Mouse (Mus musculus) stomach, postnatal 0 days (tissue): ENCODE data around the gene Cntf. TPM values are rescaled to one million over a fixed set of nuclear protein-coding genes. Genes with fewer than 3 reads are reported as not detected.
A peak's percentile ranks its signal among the peaks of the same experiment; 100 is the strongest.

Source experiments
- ATAC-seq: fragments of 200-750 bp; cut with Nextera tagmentation; 2 replicates; pipeline ENCODE4 v1.8.0; 2017; ENCODE audit not compliant: low FRiP score, low TSS enrichment
- DNase-seq: peaks from one replicate; pipeline ENCODE4 v3.0.0-alpha.2; 2016; ENCODE audit warnings: low spot score
- H3K27ac ChIP-seq: fragments of 300-500 bp; sonication (generic); replicated peaks from 2 replicates; pipeline ENCODE4 v1.5.1; 2014; ENCODE audit warnings: mild to moderate bottlenecking, control low read depth
- H3K27me3 ChIP-seq: fragments of 300-500 bp; sonication (generic); 2 replicates; pipeline ENCODE4 v1.6.1; 2014; ENCODE audit warnings: low read length; ENCODE audit not compliant: control insufficient read depth, insufficient read depth
- H3K36me3 ChIP-seq: fragments of 300-500 bp; sonication (generic); 2 replicates; pipeline ENCODE4 v1.6.1; 2014; ENCODE audit warnings: low read length, mixed read lengths; ENCODE audit not compliant: control insufficient read depth, insufficient read depth
- H3K4me1 ChIP-seq: fragments of 300-500 bp; sonication (generic); replicated peaks from 2 replicates; pipeline ENCODE4 v1.6.1; 2014; ENCODE audit warnings: antibody characterized with exemption; ENCODE audit not compliant: control insufficient read depth, insufficient read depth
- H3K4me2 ChIP-seq: fragments of 300-500 bp; sonication (generic); replicated peaks from 2 replicates; pipeline ENCODE4 v1.6.1; 2014; ENCODE audit warnings: low read depth, mild to moderate bottlenecking, control low read depth, moderate library complexity
- H3K4me3 ChIP-seq: fragments of 300-500 bp; sonication (generic); 2 replicates; pipeline ENCODE4 v1.5.1; 2014; ENCODE audit warnings: low read depth, low read length, control low read depth
- H3K9ac ChIP-seq: fragments of 300-500 bp; sonication (generic); 2 replicates; pipeline ENCODE4 v1.6.1; 2014; ENCODE audit warnings: mild to moderate bottlenecking, low read length, control low read depth, mixed read lengths
- H3K9me3 ChIP-seq: fragments of 300-500 bp; sonication (generic); 2 replicates; pipeline ENCODE4 v1.6.1; 2016; ENCODE audit warnings: low read length; ENCODE audit not compliant: control insufficient read depth
- CTCF ChIP-seq: IDR thresholded peaks from 2 replicates; pipeline ENCODE4 v1.5.1; 2016; ENCODE audit warnings: antibody characterized with exemption, low read depth, mild to moderate bottlenecking, moderate library complexity
- EP300 ChIP-seq: optimal IDR thresholded peaks from 2 replicates; pipeline ENCODE3; 2016; ENCODE audit warnings: antibody characterized with exemption
- WGBS: fragments of 180-500 bp; shearing (Covaris S2); extraction: QIAGEN DNeasy Blood & Tissue Kit; methylation state at CpG from one replicate; pipeline ENCODE4 v1.1.7; 2014; 5-methylcytosine and 5-hydroxymethylcytosine counted together
- polyA plus RNA-seq: library from polyadenylated mRNA; unstranded; fragments of >200 nt; fragmentation: Nextera tagmentation; extraction: Ambion mirVana; gene quantifications from 2 replicates; pipeline ENCODE4 v1.2.1, GENCODE M21; 2015

Gene Cntf
- 0.55 and 0.61 TPM in 2 replicates for polyA plus RNA-seq

DNA sequence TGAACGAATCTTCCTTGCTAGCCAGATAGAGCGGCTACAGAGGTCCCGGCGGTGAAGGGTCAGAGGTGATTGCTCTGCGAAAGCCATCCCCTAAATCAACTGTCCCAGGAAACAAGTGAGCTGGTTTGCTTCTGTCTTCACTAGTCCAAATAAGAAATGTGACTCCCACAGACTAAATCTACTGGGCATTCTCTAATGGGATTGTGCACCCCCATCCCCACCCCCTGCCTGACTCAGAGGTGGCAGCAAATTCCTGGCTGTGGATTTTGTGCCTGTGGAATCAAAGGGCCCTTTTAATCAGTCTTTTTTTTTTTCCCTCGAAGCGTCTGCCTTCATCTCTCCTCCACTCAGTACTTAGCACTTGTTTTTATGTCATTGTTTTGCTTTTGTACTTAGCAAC lies at the start of gene Cntf:
Gene Cntf, minus strand, starts transcription at position 325 of the 400 bp plus-strand sequence.
- no peaks in the 10 kb centered on the region for H3K9me3 ChIP-seq
- no peak for DNase-seq
- H3K27ac ChIP-seq, result no peak within 1 kb of the TSS
- no peak for TF ChIP-seq CTCF
- no peaks in the 10 kb centered on the region for H3K27me3 ChIP-seq
- H3K4me3 ChIP-seq, result no peak within 1 kb of the TSS
- no peak for ATAC-seq
- H3K4me1 ChIP-seq, result no peaks in the 10 kb centered on the region
- peaks cover 17% of the 10 kb centered on the region for H3K36me3 ChIP-seq
- no peak within 1 kb of the TSS for H3K9ac ChIP-seq
- no peak within 1 kb of the TSS for H3K4me2 ChIP-seq
- 64% methylated on average over 7 of the region's 7 CpGs for WGBS

DNA sequence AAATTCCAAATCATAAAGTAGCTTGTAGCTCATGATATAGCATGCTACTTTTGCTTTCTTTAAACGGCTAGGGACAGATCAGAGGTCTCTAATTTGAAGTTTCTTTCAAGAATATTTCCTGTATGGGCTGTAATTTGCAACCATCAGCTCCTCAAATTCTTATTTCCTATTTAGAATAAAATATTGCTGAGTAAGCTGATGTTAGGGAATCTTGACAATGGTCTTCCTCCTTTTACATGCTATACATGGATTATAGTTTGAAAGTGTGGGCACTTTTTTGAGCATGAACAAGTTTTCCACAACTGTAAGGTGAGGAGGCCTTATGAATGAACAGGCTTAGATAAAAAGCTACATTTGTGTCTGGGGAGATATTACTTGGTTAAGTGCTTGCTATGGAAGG lies 48.5 kb upstream of the Cntf start:
- 68% methylated on average over 1 of the region's 1 CpGs for WGBS
- Histone ChIP-seq H3K27me3 (no peaks in the 10 kb centered on the region), H3K9me3 (no peaks in the 10 kb centered on the region), H3K9ac (no peak overlapping the region), H3K27ac (no peak overlapping the region), H3K36me3 (no peaks in the 10 kb centered on the region), H3K4me3 (no peak overlapping the region), H3K4me1 (no peaks in the 10 kb centered on the region), H3K4me2 (no peak overlapping the region)
- DNase-seq (no peak), ATAC-seq (no peak)
- TF ChIP-seq CTCF, result no peak
- TF ChIP-seq EP300, result no peak

DNA sequence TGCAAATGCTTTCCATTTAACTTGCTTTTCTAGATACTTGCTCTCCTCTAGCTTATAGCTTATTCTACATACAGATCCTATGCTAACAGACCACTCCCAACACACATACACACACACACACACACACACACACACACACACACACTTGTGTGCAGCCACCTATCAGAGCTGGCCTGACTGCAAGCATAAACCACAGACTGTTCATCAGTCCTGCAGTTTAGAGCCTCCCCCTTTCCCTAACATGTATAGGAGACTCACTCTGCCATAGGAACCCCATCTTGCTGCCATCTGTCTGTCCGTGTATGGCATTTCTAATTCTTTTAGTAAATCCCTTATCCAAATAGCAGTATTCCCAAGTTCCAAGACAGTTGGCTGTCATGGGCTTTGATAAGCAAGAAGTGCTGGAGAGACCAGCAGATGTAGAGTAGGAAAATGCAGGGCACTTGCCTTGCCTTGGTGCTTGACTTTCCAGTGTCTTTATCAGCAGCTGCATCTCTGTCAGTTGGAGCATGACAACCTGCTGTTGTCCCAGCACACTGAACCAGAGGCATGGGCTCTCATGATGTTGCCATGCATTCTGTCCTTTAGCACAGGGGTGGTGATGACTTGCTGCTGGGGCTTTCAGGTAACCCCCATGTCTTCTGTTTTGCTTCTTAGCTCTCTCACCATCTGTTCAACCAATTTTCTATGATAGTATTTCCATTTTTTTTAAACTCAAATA lies 47.4 kb upstream of the Cntf start:
- no peak for DNase-seq
- no peak overlapping the region for H3K4me2 ChIP-seq
- no peak overlapping the region for H3K27ac ChIP-seq
- H3K9me3 ChIP-seq, result no peaks in the 10 kb centered on the region
- 34% methylated on average over 1 of the region's 1 CpGs for WGBS
- no peak overlapping the region for H3K9ac ChIP-seq
- no peaks in the 10 kb centered on the region for H3K36me3 ChIP-seq
- no peaks in the 10 kb centered on the region for H3K4me1 ChIP-seq
- TF ChIP-seq EP300, result no peak
- TF ChIP-seq CTCF, result no peak
- no peak overlapping the region for H3K4me3 ChIP-seq
- no peaks in the 10 kb centered on the region for H3K27me3 ChIP-seq
- 0 out of 2 replicates have a peak, but pooled peaks have one; percentile 21 for ATAC-seq

DNA sequence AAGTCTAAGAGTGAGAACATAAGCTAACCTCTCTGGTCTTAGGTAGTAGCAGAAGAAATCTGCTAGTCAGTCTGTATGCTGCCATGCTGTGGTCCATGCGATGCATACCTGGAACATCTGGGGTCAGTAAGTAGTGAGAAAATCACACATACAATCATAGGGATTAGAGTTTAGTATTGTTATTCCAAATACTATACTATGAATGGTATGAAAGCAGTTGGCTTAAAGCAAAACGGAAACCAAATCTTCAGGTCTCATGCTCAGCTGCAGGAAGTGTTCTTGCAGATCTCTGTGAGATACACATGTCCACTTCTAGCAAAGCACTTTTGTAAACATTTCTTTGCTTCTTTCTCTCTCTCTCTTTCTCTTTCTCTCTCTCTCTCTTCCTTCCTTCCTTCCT lies 40.8 kb upstream of the Cntf start:
- Histone ChIP-seq H3K4me3 (no peak overlapping the region), H3K27me3 (no peaks in the 10 kb centered on the region), H3K27ac (no peak overlapping the region), H3K36me3 (no peaks in the 10 kb centered on the region), H3K9ac (no peak overlapping the region), H3K4me1 (no peaks in the 10 kb centered on the region), H3K9me3 (no peaks in the 10 kb centered on the region), H3K4me2 (no peak overlapping the region)
- TF ChIP-seq EP300 (no peak), CTCF (no peak)
- ATAC-seq (no peak), DNase-seq (no peak)
- WGBS, result 66% methylated on average over 2 of the region's 2 CpGs

DNA sequence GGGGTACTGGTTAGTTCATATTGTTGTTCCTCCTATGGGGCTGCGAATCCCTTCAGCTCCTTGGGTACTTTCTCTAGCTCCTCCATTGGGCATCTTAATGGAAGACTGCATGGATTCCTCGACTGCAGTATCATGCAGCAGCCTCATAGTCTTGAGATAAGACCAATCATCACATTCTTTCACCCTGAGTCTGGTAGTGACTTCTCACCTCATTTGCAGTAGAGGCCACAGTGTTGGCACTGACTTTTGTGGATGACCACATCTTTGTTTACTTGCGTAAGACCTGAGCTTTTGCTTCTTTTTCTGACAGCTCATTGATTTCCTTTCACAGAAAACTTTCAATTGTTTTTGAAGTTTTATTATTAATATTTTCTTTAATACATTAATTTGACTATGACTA lies 40.3 kb upstream of the Cntf start:
- Histone ChIP-seq H3K4me2 (no peak overlapping the region), H3K9me3 (no peaks in the 10 kb centered on the region), H3K36me3 (no peaks in the 10 kb centered on the region), H3K4me1 (no peaks in the 10 kb centered on the region), H3K27ac (no peak overlapping the region), H3K27me3 (no peaks in the 10 kb centered on the region), H3K4me3 (no peak overlapping the region), H3K9ac (no peak overlapping the region)
- WGBS, result 74% methylated on average over 3 of the region's 3 CpGs
- TF ChIP-seq CTCF, result no peak
- ATAC-seq, result no peak
- DNase-seq, result no peak

DNA sequence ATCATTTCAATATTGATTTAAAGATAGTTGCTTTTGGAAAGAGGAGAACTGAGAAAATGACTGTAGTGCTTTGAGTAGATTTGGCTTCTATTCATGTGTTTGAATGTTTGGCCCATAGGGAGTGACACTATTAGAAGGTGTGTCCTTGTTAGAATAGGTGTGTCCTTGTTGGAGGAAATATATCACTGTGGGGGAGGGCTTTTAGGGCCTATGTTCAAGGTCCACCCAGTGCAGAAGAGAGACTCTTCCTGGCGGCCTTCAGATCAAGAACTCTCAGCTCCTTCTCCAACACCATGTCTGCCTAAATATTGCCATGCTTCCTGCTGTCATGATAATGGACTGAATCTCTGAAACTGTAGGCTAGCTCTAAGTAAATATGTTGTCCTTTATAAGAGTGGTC lies 38.8 kb upstream of the Cntf start:
- H3K27me3 ChIP-seq, result no peaks in the 10 kb centered on the region
- no peak overlapping the region for H3K27ac ChIP-seq
- ATAC-seq (peak; percentile 80), DNase-seq (no peak)
- H3K4me2 ChIP-seq, result no peak overlapping the region
- no peaks in the 10 kb centered on the region for H3K36me3 ChIP-seq
- H3K9ac ChIP-seq, result no peak overlapping the region
- H3K9me3 ChIP-seq, result no peaks in the 10 kb centered on the region
- H3K4me1 ChIP-seq, result no peaks in the 10 kb centered on the region
- H3K4me3 ChIP-seq, result no peak overlapping the region
- TF ChIP-seq CTCF (no peak), EP300 (no peak)
- WGBS, result 61% methylated on average over 1 of the region's 1 CpGs
